Mouse (Mus musculus): ENCODE data around the gene Fam222a.

Fam222a gene

GRCm38 (mm10) chr5:114557765-114558731 lies 9.8 kb upstream of the Fam222a start:
- DNase-seq (ENCODE audit: low read depth, low spot score): no peak

- no peak for DNase-seq (ENCODE audit: low read depth, low spot score)
These were observed 7.3 kb upstream of the Fam222a start for GRCm38 (mm10) chr5:114560533-114560936.

GRCm38 (mm10) chr5:114560965-114561364 lies 6.9 kb upstream of the Fam222a start:
- DNase-seq (ENCODE audit: low read depth, low spot score): no peak

- no peak for DNase-seq (ENCODE audit: low read depth, low spot score)
These were observed 3.8 kb upstream of the Fam222a start for GRCm38 (mm10) chr5:114563994-114564393.

- no peak for DNase-seq (ENCODE audit: low read depth, low spot score)
These were observed 2.5 kb upstream of the Fam222a start for GRCm38 (mm10) chr5:114565305-114565704.

- DNase-seq (ENCODE audit: low read depth, low spot score): no peak
These were observed 2.1 kb upstream of the Fam222a start for GRCm38 (mm10) chr5:114565751-114566150.

- no peak for DNase-seq (ENCODE audit: low read depth, low spot score)
These were observed 1.4 kb upstream of the Fam222a start for GRCm38 (mm10) chr5:114566461-114566860.

- no peak for DNase-seq (ENCODE audit: low read depth, low spot score)
These were observed 720 bp upstream of the Fam222a start for GRCm38 (mm10) chr5:114567075-114567517.

- DNase-seq (ENCODE audit: low read depth, low spot score): no peak
These were observed 1.0 kb downstream of the Fam222a start for GRCm38 (mm10) chr5:114568818-114569217.

GRCm38 (mm10) chr5:114569918-114570670 lies 2.3 kb downstream of the Fam222a start:
- no peak for DNase-seq (ENCODE audit: low read depth, low spot score)

GRCm38 (mm10) chr5:114570791-114571450 lies 3.1 kb downstream of the Fam222a start:
- no peak for DNase-seq (ENCODE audit: low read depth, low spot score)

- no peak for DNase-seq (ENCODE audit: low read depth, low spot score)
These were observed 3.7 kb downstream of the Fam222a start for GRCm38 (mm10) chr5:114571451-114572030.

- no peak for DNase-seq (ENCODE audit: low read depth, low spot score)
These were observed 5.2 kb downstream of the Fam222a start for GRCm38 (mm10) chr5:114572997-114573396.

GRCm38 (mm10) chr5:114573920-114574628 lies 6.3 kb downstream of the Fam222a start:
- DNase-seq (ENCODE audit: low read depth, low spot score): no peak

GRCm38 (mm10) chr5:114575010-114575409 lies 7.2 kb downstream of the Fam222a start:
- DNase-seq (ENCODE audit: low read depth, low spot score): no peak

GRCm38 (mm10) chr5:114575530-114575929 lies 7.7 kb downstream of the Fam222a start:
- DNase-seq (ENCODE audit: low read depth, low spot score): no peak

GRCm38 (mm10) chr5:114575986-114576605 lies 8.3 kb downstream of the Fam222a start:
- DNase-seq (ENCODE audit: low read depth, low spot score): no peak

GRCm38 (mm10) chr5:114578361-114578760 lies 10.5 kb downstream of the Fam222a start:
- no peak for DNase-seq (ENCODE audit: low read depth, low spot score)

GRCm38 (mm10) chr5:114579714-114580357 lies 12.0 kb downstream of the Fam222a start:
- DNase-seq (ENCODE audit: low read depth, low spot score): no peak

GRCm38 (mm10) chr5:114581486-114581885 lies 13.7 kb downstream of the Fam222a start:
- no peak for DNase-seq (ENCODE audit: low read depth, low spot score)
